ENCODE assay signal across 8 mouse cellular contexts in the genomic region with DNA sequence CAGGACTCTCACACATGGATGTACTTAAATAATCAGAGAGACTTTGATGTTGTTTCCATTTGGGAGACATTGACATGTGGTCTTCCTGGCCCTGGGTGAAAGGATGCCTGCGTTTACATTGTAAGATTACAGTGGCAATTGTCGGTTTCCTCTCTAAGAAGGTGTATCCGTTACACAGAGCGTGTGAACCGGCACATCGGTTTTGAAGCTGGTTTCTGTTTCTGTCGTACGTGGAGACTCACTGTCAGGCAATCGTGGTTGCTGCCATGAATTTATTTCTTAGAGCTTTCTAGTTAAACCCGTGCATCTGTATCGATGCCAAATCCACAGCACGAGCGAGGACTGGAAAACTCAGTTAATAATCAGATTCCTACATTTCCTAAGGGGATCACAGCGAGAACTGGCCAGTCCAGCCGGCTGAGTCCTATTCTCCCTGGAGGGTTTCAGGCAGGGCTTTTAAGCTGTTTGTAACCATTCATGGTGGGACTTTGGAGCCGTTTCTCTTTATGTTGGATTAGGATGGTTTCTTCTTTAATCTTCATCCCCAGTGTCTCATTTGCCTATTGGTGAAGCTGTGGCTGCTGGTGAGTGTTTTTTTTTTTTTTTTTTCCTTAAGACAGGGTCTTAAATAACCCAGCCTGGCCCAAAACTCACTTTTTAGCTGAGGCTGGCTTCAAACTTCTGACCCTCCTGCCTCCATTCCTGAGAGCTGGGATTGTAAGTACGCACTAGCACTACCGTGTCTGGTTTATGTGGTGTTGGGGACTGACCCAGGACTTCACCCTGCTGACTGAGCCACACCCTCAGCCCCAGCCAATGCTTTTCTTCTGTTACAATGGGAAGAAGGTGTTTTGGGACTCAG. TPM values are rescaled to one million over a fixed set of nuclear protein-coding genes. Genes with fewer than 3 reads are reported as not detected.
DNase-seq lines count a peak whose midpoint lies in the region; ATAC-seq and TF ChIP-seq lines count a peak whose summit lies in the region.

No protein-coding gene starts in this region.

- H3K36me3 ChIP-seq in liver, embryonic 12.5 days, result no peaks in the 10 kb centered on the region

- no peaks in the 10 kb centered on the region for H3K9me3 ChIP-seq in liver, embryonic 12.5 days (replicated peaks)

- peak; percentile 13 for DNase-seq in kidney, adult 18-20 months
- no peak for DNase-seq in kidney, adult 9 months
- peak; percentile 66 to 75 for DNase-seq in spleen, postnatal 36 days (ENCODE audit: low spot score in 2 of 2)
- no peak for DNase-seq in ovary, postnatal 36 days (ENCODE audit: low spot score)
- no peak for DNase-seq in layer of hippocampus, postnatal 36 days
- no peak for DNase-seq in layer of hippocampus, postnatal 14 days (ENCODE audit: low spot score in 2 of 2)

- H3K9ac ChIP-seq in liver, embryonic 12.5 days, result no peak overlapping the region

- H3K27ac ChIP-seq in bone marrow macrophage, adult 2 months (ENCODE audit: insufficient read depth, low read depth, low read length), result no peak overlapping the region
- H3K27ac ChIP-seq in liver, embryonic 12.5 days, result no peak overlapping the region

- 0 out of 2 replicates have a peak, but pooled peaks cover 2% of the 10 kb centered on the region for H3K4me1 ChIP-seq in bone marrow macrophage, adult 2 months (ENCODE audit: control insufficient read depth, insufficient read depth, low read length)
- no peaks in the 10 kb centered on the region for H3K4me1 ChIP-seq in liver, embryonic 12.5 days

- TF ChIP-seq CTCF in bone marrow macrophage, adult 2 months (IDR thresholded peaks at IDR 0.05; ENCODE audit: low read depth, low read length), result no peak

- peak overlapping the region; percentile 24; the same call in 1 of the 2 replicates for H3K4me2 ChIP-seq in liver, embryonic 12.5 days

- H3K27me3 ChIP-seq in liver, embryonic 12.5 days (replicated peaks), result peaks cover 63% of the 10 kb centered on the region

- 35% methylated on average over 18 of the region's 18 CpGs for WGBS in liver, embryonic 12.5 days (ENCODE audit: insufficient replicate concordance)

- ATAC-seq in liver, embryonic 12.5 days, result no peak

- no peak for TF ChIP-seq POLR2A in bone marrow macrophage, adult 2 months (IDR thresholded peaks at IDR 0.05; ENCODE audit: borderline replicate concordance, low read depth, low read length)

- H3K4me3 ChIP-seq in bone marrow macrophage, adult 2 months (ENCODE audit: insufficient read depth, low read length), result peak overlapping the region; percentile 53
- no peak overlapping the region for H3K4me3 ChIP-seq in liver, embryonic 12.5 days

RNA-seq across cellular contexts. Expression of a gene that starts 26.1 kb away (rescaled TPM):
- polyA plus RNA-seq in bone marrow macrophage, adult 2 months (2012; ENCODE audit: insufficient read depth, insufficient read length, missing spikeins), result 2.4 and 2.7 TPM in 2 replicates
- polyA plus RNA-seq in liver, embryonic 12.5 days (2016; fragmentation: Nextera tagmentation; extraction: Ambion mirVana), result 33.1 and 36.4 TPM in 2 replicates
- 1 to 10 TPM; 1.3 TPM for total RNA-seq in layer of hippocampus, postnatal 36 days (2021)
- total RNA-seq in layer of hippocampus, postnatal 14 days (2021), result 1 to 10 TPM; 2.1 to 2.5 TPM

RNA-seq across cellular contexts. Expression of a gene that starts 31.2 kb away (rescaled TPM):
- not detected in 2 replicates for polyA plus RNA-seq in bone marrow macrophage, adult 2 months (2012; ENCODE audit: insufficient read depth, insufficient read length, missing spikeins)
- polyA plus RNA-seq in liver, embryonic 12.5 days (2016; fragmentation: Nextera tagmentation; extraction: Ambion mirVana), result 1.5 and 3.5 TPM in 2 replicates
- 1 to 10 TPM; 1.2 to 1.9 TPM for total RNA-seq in layer of hippocampus, postnatal 36 days (2021)
- total RNA-seq in layer of hippocampus, postnatal 14 days (2021), result 1 to 10 TPM; 3.6 to 4.9 TPM

RNA-seq across cellular contexts. Expression of a gene that starts 31.3 kb away (rescaled TPM):
- 23.6 and 25.9 TPM in 2 replicates for polyA plus RNA-seq in bone marrow macrophage, adult 2 months (2012; ENCODE audit: insufficient read depth, insufficient read length, missing spikeins)
- polyA plus RNA-seq in liver, embryonic 12.5 days (2016; fragmentation: Nextera tagmentation; extraction: Ambion mirVana), result 32.2 and 33.1 TPM in 2 replicates
- 10 to 100 TPM; 58.2 to 61.3 TPM for total RNA-seq in layer of hippocampus, postnatal 36 days (2021)
- total RNA-seq in layer of hippocampus, postnatal 14 days (2021), result 10 to 100 TPM; 64.6 to 65.4 TPM

Comparison
In these comparisons a context has a peak if more than half of its experiments do, and no peak if none do; other contexts are left out.
1. DNase-seq: peak in kidney, adult 18-20 months (single experiment) and spleen, postnatal 36 days (2 of 2); none in kidney, adult 9 months (single experiment), ovary, postnatal 36 days (single experiment), layer of hippocampus, postnatal 36 days (0 of 2) and layer of hippocampus, postnatal 14 days (0 of 2).